Mouse (Mus musculus) thymus, postnatal 25 days (tissue): ENCODE results near the gene Bcas1.

ENCODE experiments used
- DNase-seq: peaks from one replicate; pipeline ENCODE4 v3.0.0; 2022

The Bcas1 gene

GRCm38 (mm10) chr2:170345410-170345793, 82.2 kb downstream of the Bcas1 start:
- DNase-seq, result peak; percentile 32

DNA sequence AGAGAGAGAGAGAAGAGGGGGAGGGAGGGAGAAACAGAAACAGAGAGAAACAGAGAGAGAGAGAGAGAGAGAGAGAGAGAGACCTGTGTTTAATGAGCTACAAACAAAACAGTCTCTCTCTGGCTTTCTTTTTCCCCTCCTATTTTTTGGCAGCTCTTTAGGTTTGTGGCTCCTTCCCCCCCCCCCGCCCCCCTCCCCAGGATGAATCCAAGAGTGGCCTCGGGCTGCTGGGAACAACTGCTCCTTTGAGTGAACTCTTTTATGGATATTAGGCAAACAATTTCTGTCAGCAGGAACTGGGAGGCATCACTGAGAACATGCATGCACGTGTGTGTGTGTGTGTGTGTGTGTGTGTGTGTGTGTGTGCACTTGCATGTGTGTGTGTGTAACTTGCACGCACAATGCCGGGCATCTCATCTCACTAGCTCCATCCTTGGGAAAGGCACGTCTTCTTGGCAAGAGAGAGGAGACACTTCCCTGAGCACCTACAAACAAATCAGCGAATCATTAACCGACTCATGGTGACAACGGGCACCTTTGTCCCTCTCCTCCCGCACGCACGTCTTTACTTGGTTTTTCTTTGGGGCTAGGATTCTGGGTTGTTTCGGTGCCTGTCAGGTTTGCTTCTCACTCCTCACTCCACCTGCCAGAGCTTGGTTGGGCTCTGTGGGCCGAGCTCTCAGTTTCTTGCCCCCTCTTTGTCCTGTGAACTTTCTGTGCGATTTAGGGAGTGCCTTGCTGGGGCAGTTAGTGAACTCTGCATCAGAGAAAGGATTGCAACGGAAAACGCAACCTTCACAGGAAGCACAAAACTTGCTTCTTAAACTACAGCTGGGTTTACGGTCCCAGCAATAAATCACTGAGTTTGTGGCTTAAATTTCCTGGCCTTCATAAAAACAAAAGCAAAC, 82.9 kb downstream of the Bcas1 start:
- peak; percentile 38 for DNase-seq

GRCm38 (mm10) chr2:170343819-170344317, 83.8 kb downstream of the Bcas1 start:
- peak; percentile 39 for DNase-seq

DNA sequence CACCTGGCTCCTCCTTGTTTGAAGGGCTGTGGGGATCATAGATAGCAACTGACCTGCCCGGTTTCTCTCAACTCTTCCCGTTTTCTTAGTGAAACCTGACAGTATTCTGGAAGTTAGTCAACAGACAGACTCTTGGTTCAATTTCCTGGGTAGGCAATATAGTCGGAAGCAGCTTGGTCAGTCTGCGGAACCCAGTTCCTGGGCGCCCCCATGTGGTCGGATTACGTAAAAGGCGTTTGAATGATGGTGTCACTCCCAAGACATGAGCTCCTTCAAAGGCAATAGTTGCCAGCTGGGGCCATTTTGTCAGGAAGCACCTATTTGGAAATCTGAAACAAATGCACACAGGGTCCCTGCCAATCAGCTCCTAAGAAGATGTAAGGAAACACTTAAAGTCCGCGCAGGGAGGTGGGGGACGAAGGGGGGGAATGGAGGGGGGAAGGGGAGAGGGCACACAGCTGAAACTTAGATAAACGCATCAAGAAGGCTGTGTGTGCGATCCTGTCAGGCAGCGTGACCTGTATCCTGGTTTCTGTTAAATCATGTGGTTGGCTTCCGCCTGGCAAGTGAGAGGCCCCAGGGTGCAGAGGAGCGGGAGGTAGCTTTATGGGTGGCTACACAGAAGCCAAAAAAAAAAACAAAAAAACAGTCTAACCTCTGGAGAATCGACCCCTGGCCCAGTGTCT, 84.4 kb downstream of the Bcas1 start:
- peak; percentile 88 for DNase-seq

DNA sequence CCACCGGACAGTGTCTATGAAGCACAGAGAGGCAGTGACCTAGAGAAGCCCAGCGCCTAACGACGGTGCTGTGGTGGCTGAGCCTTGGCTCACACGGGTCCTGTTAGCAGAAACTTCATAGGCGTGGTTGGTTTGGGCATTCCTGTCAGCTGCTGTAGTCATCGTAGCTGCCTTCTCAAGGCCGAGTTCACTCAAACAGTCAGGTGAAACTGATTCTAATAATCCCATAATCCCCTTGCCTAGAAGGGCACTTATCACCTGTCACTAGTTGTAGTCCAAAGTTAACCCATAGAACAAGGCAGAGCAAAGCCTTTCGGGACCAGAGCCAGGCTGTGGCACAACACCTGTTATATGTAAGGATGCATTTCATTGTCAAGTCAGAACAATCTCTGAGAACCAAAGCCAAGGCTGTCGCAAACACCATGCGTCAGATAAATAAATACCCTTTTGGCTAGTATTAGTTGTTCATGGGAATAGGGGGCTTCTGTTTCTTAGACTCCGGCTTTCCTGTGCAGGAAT, 85.3 kb downstream of the Bcas1 start:
- DNase-seq, result no peak

GRCm38 (mm10) chr2:170341179-170341578, 86.5 kb downstream of the Bcas1 start:
- DNase-seq, result no peak

DNA sequence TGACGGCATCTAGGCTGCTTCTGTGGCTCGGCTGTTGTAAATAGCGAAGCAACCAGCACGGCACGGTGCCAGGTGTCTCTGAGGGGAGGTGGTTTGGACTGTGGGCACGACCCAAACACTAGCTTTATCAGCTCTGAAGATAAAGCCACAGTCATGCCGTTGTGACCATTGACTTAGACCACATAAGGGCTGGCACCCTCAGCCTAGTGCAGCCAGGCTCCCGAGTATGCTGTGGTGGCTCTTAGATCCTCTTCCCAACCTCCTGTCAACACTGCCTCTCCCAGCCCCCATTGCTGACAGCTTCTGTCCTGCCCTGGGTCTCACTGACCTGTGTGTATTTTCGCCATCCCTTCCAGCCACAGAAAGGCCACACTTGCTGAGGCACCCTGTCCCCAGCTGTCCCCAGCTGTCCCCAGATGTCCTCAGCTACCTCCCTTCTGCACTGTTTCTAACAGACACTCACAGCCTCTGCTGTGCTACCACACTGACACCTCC, 91.3 kb downstream of the Bcas1 start:
- peak; percentile 38 for DNase-seq

DNA sequence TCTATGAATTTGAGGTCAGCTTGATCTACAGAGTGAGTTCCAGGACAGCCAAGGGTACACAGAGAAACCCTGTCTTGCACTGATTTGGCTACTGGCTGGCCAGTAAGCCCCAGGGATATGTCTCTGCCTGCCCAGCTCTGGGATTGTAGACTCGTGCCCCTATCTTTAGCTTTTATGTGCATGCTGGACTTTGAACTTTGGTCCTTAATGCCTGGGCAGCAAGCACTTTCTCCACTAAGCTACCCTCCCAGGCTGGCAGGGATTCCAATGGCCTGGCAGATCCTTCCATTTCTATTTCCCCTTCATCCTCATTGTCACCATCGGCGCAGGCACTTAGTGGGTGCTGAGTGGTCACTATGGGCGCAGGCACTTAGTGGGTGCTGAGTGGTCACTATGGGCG, 92.5 kb downstream of the Bcas1 start:
- DNase-seq, result no peak

DNA sequence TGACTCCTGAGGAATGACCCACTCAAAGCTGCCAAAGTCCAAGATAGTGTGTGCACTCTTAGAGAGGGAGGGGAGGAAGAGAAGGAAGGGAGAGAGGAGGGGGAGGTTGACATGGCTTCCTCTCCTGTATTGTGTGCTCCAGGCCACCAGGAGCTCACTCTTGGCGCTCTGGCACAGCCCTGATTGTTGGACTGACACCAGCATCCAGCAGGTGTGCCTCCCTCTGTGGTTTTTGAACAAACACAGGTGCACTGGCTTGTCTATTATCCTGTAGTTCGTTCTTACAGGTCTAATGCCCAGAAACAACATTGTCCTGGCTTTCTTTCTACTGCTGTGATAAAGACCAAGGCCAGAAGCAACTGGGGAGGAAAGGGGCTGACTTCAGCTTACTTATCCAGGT, 95.8 kb downstream of the Bcas1 start:
- no peak for DNase-seq

- DNase-seq, result no peak
Observed at GRCm38 (mm10) chr2:170330466-170330865, 97.2 kb downstream of the Bcas1 start.

GRCm38 (mm10) chr2:170329921-170330320, 97.7 kb downstream of the Bcas1 start:
- no peak for DNase-seq

DNA sequence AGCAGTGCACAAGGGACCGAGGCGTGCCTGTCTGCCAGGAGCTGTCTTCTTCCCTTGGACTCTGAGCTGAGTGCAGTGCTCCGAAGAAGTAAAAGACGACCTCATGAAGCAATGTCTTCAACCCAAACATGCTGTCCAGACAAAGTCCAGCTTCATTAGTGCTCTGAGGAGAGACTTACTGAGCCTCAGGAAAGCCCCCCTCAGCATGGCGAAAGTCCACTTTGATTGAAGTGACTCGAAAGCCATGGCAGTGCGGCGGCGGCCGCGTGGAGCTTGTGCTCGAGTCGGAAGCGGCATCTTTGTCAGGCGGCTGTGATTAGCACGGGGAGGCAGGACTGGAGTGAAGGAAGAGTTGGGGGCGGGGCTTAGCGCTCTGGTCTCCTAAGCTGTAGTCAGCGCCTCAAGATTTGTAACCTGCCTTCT, 103.7 kb downstream of the Bcas1 start:
- DNase-seq, result no peak

DNA sequence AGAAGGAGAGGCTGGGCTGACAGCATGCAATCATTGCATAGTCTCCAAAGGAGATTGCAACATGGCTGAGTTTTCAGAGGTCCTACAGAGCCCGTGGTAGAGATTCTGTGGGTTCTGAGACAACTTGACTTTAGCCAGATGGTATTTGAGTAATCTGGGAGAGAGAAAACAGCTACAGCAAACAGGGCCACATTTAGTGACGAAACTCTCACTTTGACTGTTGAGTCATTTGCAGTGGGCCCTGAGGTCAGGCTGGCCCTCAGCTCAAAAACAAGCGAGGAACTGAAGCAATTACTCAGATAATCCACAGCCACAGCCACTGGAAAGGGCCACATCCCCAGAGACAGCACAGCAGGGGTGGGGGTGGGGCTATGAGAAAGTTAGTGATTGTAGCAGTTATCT, 105.6 kb downstream of the Bcas1 start:
- DNase-seq, result no peak

- DNase-seq, result no peak
Observed at GRCm38 (mm10) chr2:170321579-170321978, 106.1 kb downstream of the Bcas1 start.

DNA sequence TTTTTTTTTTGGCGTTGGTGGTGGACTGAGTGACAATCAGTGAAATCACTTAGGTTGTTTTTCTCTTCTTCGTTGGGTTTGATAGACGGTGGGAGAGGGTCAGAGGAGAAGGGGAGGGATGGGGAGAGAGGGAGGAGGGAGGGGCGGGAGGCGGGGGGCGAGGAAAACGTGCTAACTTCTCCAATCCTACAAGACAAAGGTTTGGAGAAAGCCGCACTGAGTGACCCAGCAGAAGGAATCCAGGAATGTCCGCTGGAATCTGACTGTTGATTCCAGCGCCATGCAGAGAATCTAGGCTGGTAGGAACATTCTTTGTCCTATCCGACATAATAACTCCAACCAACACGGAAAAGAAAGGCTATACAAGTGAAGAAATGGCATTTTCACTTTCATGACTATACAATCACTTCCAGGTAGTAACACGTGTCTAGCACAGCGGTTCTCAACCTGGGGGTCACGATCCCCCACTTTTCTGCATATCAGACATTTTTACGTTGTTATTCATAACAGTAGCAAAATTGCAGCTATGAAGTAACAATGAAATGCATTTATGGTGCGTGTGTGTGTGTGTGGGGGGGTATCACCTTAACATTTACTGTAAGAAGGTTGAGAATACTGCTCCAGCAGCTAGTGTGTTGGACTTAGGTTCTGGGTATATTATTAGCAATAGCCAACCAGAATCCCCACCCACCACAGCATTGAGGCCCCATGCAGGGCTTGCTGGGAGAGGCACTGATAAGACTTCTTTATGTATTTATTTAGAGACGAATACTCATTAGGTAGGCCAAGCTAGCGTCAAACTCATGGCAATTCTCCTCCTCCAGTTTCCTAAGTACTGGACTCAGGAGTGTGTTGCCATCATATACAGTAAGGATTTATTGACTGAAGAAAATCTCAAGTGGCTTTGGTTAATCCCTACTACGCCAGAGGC, 107.8 kb downstream of the Bcas1 start:
- no peak for DNase-seq

DNA sequence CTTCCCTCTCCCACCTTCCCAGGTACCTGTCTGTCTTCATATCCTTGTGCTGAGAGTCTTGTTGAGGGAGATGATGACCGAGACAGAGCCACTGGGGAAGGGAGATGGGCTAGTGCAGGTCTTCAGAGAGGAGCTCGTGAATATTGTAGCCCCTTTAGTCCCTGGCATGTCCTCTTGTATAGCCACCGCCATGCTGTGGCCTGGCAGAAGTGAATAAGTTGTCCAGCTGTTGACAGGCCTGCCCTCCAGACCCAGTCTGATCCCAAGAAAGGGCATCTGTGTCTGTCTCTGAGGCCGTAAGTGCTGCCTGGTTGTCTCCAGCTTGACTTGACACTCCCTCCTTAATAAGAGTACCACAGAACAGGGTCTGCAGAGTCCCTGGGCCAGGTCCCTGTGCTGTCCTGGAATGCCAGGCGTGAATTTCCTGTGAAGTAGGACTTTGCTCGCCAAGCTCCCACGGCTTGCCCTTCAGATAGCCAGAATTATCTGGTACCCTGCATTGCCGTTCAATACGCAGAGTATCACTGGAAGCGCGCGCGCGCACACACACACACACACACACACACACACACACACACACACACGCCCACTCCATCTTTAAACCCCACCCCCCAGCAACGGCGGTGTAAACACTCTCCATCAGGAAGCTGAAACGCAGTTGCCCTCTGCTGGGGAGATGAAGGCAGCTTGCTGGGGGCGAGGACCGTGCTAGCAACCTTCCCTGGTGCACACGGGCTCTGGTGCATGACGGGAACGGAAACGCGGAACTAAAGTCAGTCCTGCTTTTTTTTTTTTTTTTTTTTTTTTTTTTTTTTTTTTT, 108.7 kb downstream of the Bcas1 start:
- DNase-seq, result peak; percentile 94

DNA sequence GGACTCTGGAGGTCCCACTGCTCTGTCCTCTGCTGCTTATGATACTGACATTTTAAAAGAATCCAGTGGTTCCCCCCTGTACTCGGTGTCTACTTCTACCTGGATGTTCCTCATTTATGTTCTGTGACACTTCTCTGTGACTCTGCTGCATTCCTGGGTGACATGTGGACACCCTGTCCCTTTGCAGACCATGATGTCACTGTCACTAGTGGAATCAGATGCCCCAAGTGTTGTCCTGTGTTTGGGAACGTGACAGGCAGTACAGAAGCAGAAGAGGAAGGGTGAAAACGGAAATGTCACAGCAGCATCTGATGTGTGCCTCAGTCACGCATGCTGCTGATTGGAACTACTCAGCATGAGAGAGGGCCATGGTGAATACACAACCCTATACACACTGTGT, 110.9 kb downstream of the Bcas1 start:
- no peak for DNase-seq

- no peak for DNase-seq
Observed at GRCm38 (mm10) chr2:170316344-170316743, 111.3 kb downstream of the Bcas1 start.

- no peak for DNase-seq
Observed at GRCm38 (mm10) chr2:170310988-170311359, 116.7 kb downstream of the Bcas1 start.

GRCm38 (mm10) chr2:170310310-170310987, 117.2 kb downstream of the Bcas1 start:
- DNase-seq, result no peak

DNA sequence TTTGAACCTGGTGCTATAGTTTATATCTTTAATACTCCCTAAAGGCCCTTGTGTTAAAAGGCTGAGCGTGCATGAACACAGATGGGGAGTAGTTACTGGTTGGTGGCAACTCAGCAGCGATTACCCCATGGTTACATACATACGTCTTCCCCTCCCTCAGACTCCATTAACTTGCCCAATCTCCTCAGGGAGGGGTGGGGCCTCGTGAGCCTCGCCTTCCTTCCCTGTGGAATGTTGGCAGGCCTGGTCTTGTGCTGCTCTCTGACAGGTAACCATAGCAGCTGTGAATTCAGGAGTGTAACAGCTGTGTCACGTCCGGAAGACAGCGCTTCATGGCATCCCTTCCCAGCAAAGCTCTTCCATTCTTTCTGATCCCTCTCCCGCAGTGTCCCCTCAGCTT, 118.7 kb downstream of the Bcas1 start:
- no peak for DNase-seq
